Mouse (Mus musculus): Measurements from ENCODE around the gene Rab7.

GRCm38 (mm10) chr6:88037471-88038045, 7.5 kb downstream of the Rab7 start:
- no peak for TF ChIP-seq GATA1 (IDR thresholded peaks at IDR 0.05; ENCODE audit: borderline replicate concordance, low read length)
- no peak for TF ChIP-seq FLI1 (IDR thresholded peaks at IDR 0.05; ENCODE audit: low read length)

Data from megakaryocyte, embryonic 14.5 days (primary cell).